Mouse (Mus musculus) erythroblast, embryonic 14.5 days (primary cell): ENCODE data around the gene Ttc37. TPM values are rescaled to one million over a fixed set of nuclear protein-coding genes. Genes with fewer than 3 reads are reported as not detected.

Source experiments
- H3K27me3 ChIP-seq: 2 replicates; pipeline ENCODE4 v1.6.1; 2012; ENCODE audit warnings: inconsistent platforms; ENCODE audit not compliant: control insufficient read depth
- H3K36me3 ChIP-seq: 2 replicates; pipeline ENCODE4 v1.6.1; 2012; ENCODE audit warnings: mild to moderate bottlenecking, inconsistent platforms; ENCODE audit not compliant: control insufficient read depth
- H3K4me1 ChIP-seq: 2 replicates; pipeline ENCODE4 v1.6.1; 2012; ENCODE audit warnings: inconsistent platforms; ENCODE audit not compliant: control insufficient read depth
- H3K4me3 ChIP-seq: replicated peaks from 2 replicates; pipeline ENCODE3; 2012; ENCODE audit warnings: moderate library complexity, mild to moderate bottlenecking, inconsistent platforms
- H3K9me3 ChIP-seq: 2 replicates; pipeline ENCODE4 v1.6.1; 2012; ENCODE audit warnings: low read length, inconsistent platforms, mixed read lengths; ENCODE audit not compliant: control insufficient read depth
- GATA1 ChIP-seq: IDR thresholded peaks from 2 replicates; pipeline ENCODE4 v1.6.1; 2012; ENCODE audit warnings: low read length, inconsistent platforms, mixed read lengths
- TAL1 ChIP-seq: IDR thresholded peaks from 3 replicates; pipeline ENCODE4 v1.6.1; 2012; ENCODE audit warnings: low read length, inconsistent platforms, mixed read lengths
- polyA plus RNA-seq: library from polyadenylated mRNA; stranded (reverse); fragments of >175 nt; gene quantifications from 2 replicates; pipeline ENCODE4 v1.2.3, GENCODE M21; 2012

The Ttc37 gene
- polyA plus RNA-seq, 1 experiment: 0.06 TPM

GRCm38 (mm10) chr13:76063548-76063947 lies 35.0 kb upstream of the Ttc37 start:
- no peaks in the 10 kb centered on the region for H3K9me3 ChIP-seq
- H3K27me3 ChIP-seq: no peaks in the 10 kb centered on the region
- H3K36me3 ChIP-seq: peaks cover 36% of the 10 kb centered on the region
- no peak for TF ChIP-seq TAL1
- no peak for TF ChIP-seq GATA1
- peaks cover 3% of the 10 kb centered on the region for H3K4me1 ChIP-seq
- no peak overlapping the region for H3K4me3 ChIP-seq

GRCm38 (mm10) chr13:76064363-76064945 lies 34.1 kb upstream of the Ttc37 start:
- Histone ChIP-seq H3K27me3 (no peaks in the 10 kb centered on the region), H3K4me3 (no peak overlapping the region)
- TF ChIP-seq TAL1 (no peak), GATA1 (no peak)

GRCm38 (mm10) chr13:76074323-76074722 lies 24.2 kb upstream of the Ttc37 start:
- H3K4me1 ChIP-seq: no peaks in the 10 kb centered on the region
- no peak for TF ChIP-seq TAL1
- no peak for TF ChIP-seq GATA1
- H3K36me3 ChIP-seq: peaks cover 6% of the 10 kb centered on the region; the same call in 1 of the 2 replicates
- H3K9me3 ChIP-seq: no peaks in the 10 kb centered on the region
- no peaks in the 10 kb centered on the region for H3K27me3 ChIP-seq
- H3K4me3 ChIP-seq: no peak overlapping the region

More at GRCm38 (mm10) chr13:76064363-76064945, 34.1 kb upstream of the Ttc37 start:
- Histone ChIP-seq H3K9me3 (no peaks in the 10 kb centered on the region), H3K4me1 (peaks cover 1% of the 10 kb centered on the region; the same call in 1 of the 2 replicates), H3K36me3 (peaks cover 32% of the 10 kb centered on the region)

GRCm38 (mm10) chr13:76098116-76098492 lies 430 bp upstream of the Ttc37 start:
- peaks cover 34% of the 10 kb centered on the region for H3K4me1 ChIP-seq
- no peaks in the 10 kb centered on the region for H3K9me3 ChIP-seq
- TF ChIP-seq GATA1 (no peak), TAL1 (no peak)
- H3K27me3 ChIP-seq: no peaks in the 10 kb centered on the region
- peaks cover 5% of the 10 kb centered on the region for H3K36me3 ChIP-seq
- H3K4me3 ChIP-seq: peak overlapping the region; percentile 94

- TF ChIP-seq TAL1 (no peak), GATA1 (no peak)
- H3K9me3 ChIP-seq: no peaks in the 10 kb centered on the region
- peaks cover 22% of the 10 kb centered on the region for H3K4me1 ChIP-seq
- H3K4me3 ChIP-seq: no peak overlapping the region
- no peaks in the 10 kb centered on the region for H3K27me3 ChIP-seq
- peaks cover 12% of the 10 kb centered on the region for H3K36me3 ChIP-seq
Measured at GRCm38 (mm10) chr13:76101989-76102388, 3.5 kb downstream of the Ttc37 start.

GRCm38 (mm10) chr13:76109069-76109824 lies 10.7 kb downstream of the Ttc37 start:
- peaks cover 29% of the 10 kb centered on the region for H3K36me3 ChIP-seq
- H3K27me3 ChIP-seq: no peaks in the 10 kb centered on the region
- TF ChIP-seq GATA1: no peak
- TF ChIP-seq TAL1: no peak
- no peak overlapping the region for H3K4me3 ChIP-seq
- H3K9me3 ChIP-seq: no peaks in the 10 kb centered on the region
- no peaks in the 10 kb centered on the region for H3K4me1 ChIP-seq

- H3K4me3 ChIP-seq: no peak overlapping the region
- H3K4me1 ChIP-seq: no peaks in the 10 kb centered on the region
- peaks cover 42% of the 10 kb centered on the region for H3K36me3 ChIP-seq
- no peaks in the 10 kb centered on the region for H3K9me3 ChIP-seq
- TF ChIP-seq GATA1 (no peak), TAL1 (no peak)
- no peaks in the 10 kb centered on the region for H3K27me3 ChIP-seq
Measured at GRCm38 (mm10) chr13:76128799-76129198, 30.3 kb downstream of the Ttc37 start.

- Histone ChIP-seq H3K36me3 (peaks cover 33% of the 10 kb centered on the region), H3K9me3 (no peaks in the 10 kb centered on the region), H3K4me3 (no peak overlapping the region), H3K4me1 (no peaks in the 10 kb centered on the region), H3K27me3 (no peaks in the 10 kb centered on the region)
- TF ChIP-seq TAL1 (no peak), GATA1 (no peak)
Measured at GRCm38 (mm10) chr13:76132415-76132814, 33.9 kb downstream of the Ttc37 start.

GRCm38 (mm10) chr13:76138862-76139261 lies 40.3 kb downstream of the Ttc37 start:
- Histone ChIP-seq H3K27me3 (no peaks in the 10 kb centered on the region), H3K9me3 (no peaks in the 10 kb centered on the region), H3K4me1 (no peaks in the 10 kb centered on the region), H3K36me3 (peaks cover 24% of the 10 kb centered on the region), H3K4me3 (no peak overlapping the region)
- TF ChIP-seq GATA1 (no peak), TAL1 (no peak)
